Mouse (Mus musculus): ENCODE data around the gene Lactb.

DNA sequence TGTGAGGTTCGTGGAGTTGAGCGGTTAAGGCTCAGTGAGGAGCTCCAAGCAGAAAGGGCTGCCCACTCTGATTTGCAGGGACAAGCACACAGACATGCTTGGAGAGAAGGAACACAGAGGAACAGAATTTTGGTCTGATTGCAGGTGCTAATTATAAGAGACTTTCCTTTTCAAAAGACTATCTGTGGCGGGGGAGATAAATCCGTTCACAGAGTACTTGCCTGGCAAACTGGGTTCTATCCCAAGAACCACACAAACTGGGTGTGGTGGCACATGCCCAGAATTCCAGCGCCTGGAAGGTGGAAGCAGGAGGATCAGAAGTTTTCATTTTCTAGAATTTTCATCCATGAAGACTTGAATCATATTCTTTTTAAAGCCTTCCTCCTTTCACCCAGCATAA is 1.8 kb upstream of the Lactb start:
- no peak for TF ChIP-seq CTCF (IDR thresholded peaks at IDR 0.05; ENCODE audit: low read depth, low read length)
- no peak for TF ChIP-seq POLR2A (IDR thresholded peaks at IDR 0.05; ENCODE audit: borderline replicate concordance, low read depth, low read length)

All from bone marrow macrophage, adult 2 months (primary cell).